Mouse (Mus musculus) cerebellum, adult 2 months (tissue): ENCODE results near the gene H2-Ob.

Source experiments
- CTCF ChIP-seq: fragments of 200-500 bp; IDR thresholded peaks from 2 replicates; pipeline ENCODE4 v1.5.1; 2011; ENCODE audit warnings: low read depth, mild to moderate bottlenecking, control low read depth, low read length, moderate library complexity, borderline replicate concordance; ENCODE audit not compliant: insufficient read depth
- POLR2A ChIP-seq: fragments of 200-500 bp; IDR thresholded peaks from 2 replicates; pipeline ENCODE4 v1.6.1; 2011; ENCODE audit warnings: low read length, control low read depth, borderline replicate concordance; ENCODE audit not compliant: insufficient read depth

GRCm38 (mm10) chr17:34239601-34240041, 918 bp downstream of the H2-Ob start:
- TF ChIP-seq CTCF, result no peak
- TF ChIP-seq POLR2A, result no peak
